Mouse (Mus musculus) kidney, adult 2 months (tissue): Measurements from ENCODE around the gene Aplp1.

ENCODE experiments used
- CTCF ChIP-seq: fragments of 200-500 bp; conservative IDR thresholded peaks from 2 replicates; pipeline ENCODE4 v1.5.1; 2011; ENCODE audit warnings: low read depth, mild to moderate bottlenecking, control low read depth, low read length, moderate library complexity, mixed read lengths; ENCODE audit not compliant: insufficient read depth, insufficient read length
- POLR2A ChIP-seq: fragments of 200-500 bp; IDR thresholded peaks from one replicate; pipeline ENCODE4 v1.6.1; 2011; ENCODE audit warnings: low read depth, low read length, control low read depth

DNA sequence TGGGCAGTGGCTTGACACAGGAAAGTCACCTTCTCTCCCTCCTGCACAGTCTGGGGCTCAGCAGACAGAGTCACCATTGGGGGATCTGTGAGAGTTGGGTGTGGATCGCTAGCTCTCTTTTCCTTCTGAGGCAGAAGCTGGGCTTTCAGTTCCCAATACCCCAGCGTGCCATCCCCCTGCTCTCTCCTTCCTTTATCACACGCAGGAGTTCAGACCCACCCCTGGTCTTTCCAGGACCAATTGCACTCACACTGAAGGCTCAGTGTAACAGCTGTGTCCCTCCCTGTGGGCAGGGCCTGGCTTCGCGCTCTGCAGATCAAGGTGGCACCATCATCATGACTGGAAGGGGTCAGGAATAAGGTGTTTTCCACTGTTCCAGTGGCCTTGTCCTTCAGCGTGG, 8.9 kb upstream of the Aplp1 start:
- TF ChIP-seq POLR2A (no peak), CTCF (no peak)
